Mouse (Mus musculus) heart, embryonic 11.5 days (tissue): ENCODE results near the gene Fam76a. TPM values are rescaled to one million over a fixed set of nuclear protein-coding genes. Genes with fewer than 3 reads are reported as not detected.

Source experiments
- ATAC-seq: fragments of 200-750 bp; cut with Nextera tagmentation; replicated peaks from 2 replicates; pipeline ENCODE4 v1.8.0; 2017; ENCODE audit warnings: moderate library complexity; ENCODE audit not compliant: insufficient number of reproducible peaks, low FRiP score, low TSS enrichment
- H3K27ac ChIP-seq: fragments of 300-500 bp; sonication (generic); 2 replicates; pipeline ENCODE4 v1.5.1; 2014; ENCODE audit warnings: mild to moderate bottlenecking, low read depth, low read length
- H3K27me3 ChIP-seq: fragments of 300-500 bp; sonication (generic); 2 replicates; pipeline ENCODE4 v1.6.1; 2014; ENCODE audit warnings: mild to moderate bottlenecking, low read length, mixed read lengths; ENCODE audit not compliant: control insufficient read depth, insufficient read depth
- H3K36me3 ChIP-seq: fragments of 300-500 bp; sonication (generic); 2 replicates; pipeline ENCODE4 v1.6.1; 2014; ENCODE audit warnings: mild to moderate bottlenecking, low read length, moderate library complexity, mixed read lengths; ENCODE audit not compliant: control insufficient read depth, insufficient read depth
- H3K4me1 ChIP-seq: fragments of 300-500 bp; sonication (generic); 2 replicates; pipeline ENCODE4 v1.6.1; 2014; ENCODE audit warnings: low read length; ENCODE audit not compliant: control insufficient read depth, insufficient read depth
- H3K4me2 ChIP-seq: fragments of 300-500 bp; sonication (generic); 2 replicates; pipeline ENCODE4 v1.6.1; 2014; ENCODE audit warnings: mild to moderate bottlenecking, moderate library complexity
- H3K4me3 ChIP-seq: fragments of 300-500 bp; sonication (generic); 2 replicates; pipeline ENCODE4 v1.5.1; 2014; ENCODE audit warnings: low read depth, low read length
- H3K9ac ChIP-seq: fragments of 300-500 bp; sonication (generic); 2 replicates; pipeline ENCODE4 v1.6.1; 2014; ENCODE audit warnings: mild to moderate bottlenecking, low read depth, low read length, moderate library complexity
- H3K9me3 ChIP-seq: fragments of 300-500 bp; sonication (generic); replicated peaks from 2 replicates; pipeline ENCODE4 v1.6.1; 2016; ENCODE audit warnings: low read length; ENCODE audit not compliant: control insufficient read depth
- WGBS: fragments of 180-500 bp; shearing (Covaris S2); extraction: QIAGEN DNeasy Blood & Tissue Kit; methylation state at CpG from one replicate; pipeline ENCODE4 v1.1.7; 2014; ENCODE audit not compliant: insufficient replicate concordance; 5-methylcytosine and 5-hydroxymethylcytosine counted together
- polyA plus RNA-seq: library from polyadenylated mRNA; unstranded; fragments of >200 nt; fragmentation: Nextera tagmentation; extraction: Ambion mirVana; gene quantifications from 2 replicates; pipeline ENCODE4 v1.2.1, GENCODE M21; 2014

Fam76a gene
- polyA plus RNA-seq, 1 experiment from 2014 or later, result 31.2 TPM

DNA sequence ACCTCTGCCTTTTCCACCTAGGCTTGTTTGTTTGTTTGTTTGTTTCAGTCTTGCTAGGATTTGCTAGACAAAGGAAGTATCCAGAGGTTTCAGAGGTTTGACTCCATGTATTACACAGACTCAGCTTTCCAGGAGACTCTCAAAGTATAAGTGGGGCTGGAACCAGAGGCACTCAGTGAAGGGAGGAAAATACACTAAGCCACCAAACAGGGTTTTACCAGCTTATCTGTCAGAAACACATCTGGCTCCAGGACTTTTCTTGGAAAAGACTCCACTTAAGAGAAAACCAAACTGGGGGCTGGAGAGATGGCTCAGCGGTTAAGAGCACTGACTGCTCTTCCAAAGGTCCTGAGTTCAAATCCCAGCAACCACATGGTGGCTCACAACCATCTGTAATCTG is 61.5 kb downstream of the Fam76a start:
- Histone ChIP-seq H3K9ac (no peak overlapping the region), H3K27ac (no peak overlapping the region), H3K9me3 (no peaks in the 10 kb centered on the region), H3K27me3 (no peaks in the 10 kb centered on the region), H3K4me3 (no peak overlapping the region), H3K4me2 (no peak overlapping the region), H3K36me3 (peaks cover 42% of the 10 kb centered on the region), H3K4me1 (no peaks in the 10 kb centered on the region)
- WGBS, result 81% methylated on average over 1 of the region's 1 CpGs
- no peak for ATAC-seq

Other genes with a start within 250 kb of the Fam76a start
- gene Xkr8, start 190.0 kb downstream of the Fam76a start, polyA plus RNA-seq, result 6.1 and 7.2 TPM in 2 replicates
- gene Smpdl3b, start 165.3 kb downstream of the Fam76a start, polyA plus RNA-seq, result 6.3 and 8.6 TPM in 2 replicates
- 94.8 and 95.1 TPM in 2 replicates for gene Rpa2, start 154.2 kb downstream of the Fam76a start, polyA plus RNA-seq
- gene Themis2, start 126.2 kb downstream of the Fam76a start, polyA plus RNA-seq, result 0.29 and 0.59 TPM in 2 replicates
- 40.3 and 45.5 TPM in 2 replicates for gene Ppp1r8, start 79.4 kb downstream of the Fam76a start, polyA plus RNA-seq
- gene Stx12, start 38.0 kb downstream of the Fam76a start, polyA plus RNA-seq, result 66.8 and 67.5 TPM in 2 replicates
- 0.40 and 0.63 TPM in 2 replicates for gene Fgr, start 51.5 kb upstream of the Fam76a start, polyA plus RNA-seq
- gene Ahdc1, start 88.7 kb upstream of the Fam76a start, polyA plus RNA-seq, result 7.0 and 9.1 TPM in 2 replicates
- 37.3 and 55.8 TPM in 2 replicates for gene Wasf2, start 207.9 kb upstream of the Fam76a start, polyA plus RNA-seq